Mouse (Mus musculus) spleen, adult 12 weeks (tissue): ENCODE results near the gene Fuz.

Experiments used
- DNase-seq: peaks from one replicate; pipeline ENCODE4 v3.0.0; 2022; ENCODE audit warnings: low spot score

Gene Fuz

DNA sequence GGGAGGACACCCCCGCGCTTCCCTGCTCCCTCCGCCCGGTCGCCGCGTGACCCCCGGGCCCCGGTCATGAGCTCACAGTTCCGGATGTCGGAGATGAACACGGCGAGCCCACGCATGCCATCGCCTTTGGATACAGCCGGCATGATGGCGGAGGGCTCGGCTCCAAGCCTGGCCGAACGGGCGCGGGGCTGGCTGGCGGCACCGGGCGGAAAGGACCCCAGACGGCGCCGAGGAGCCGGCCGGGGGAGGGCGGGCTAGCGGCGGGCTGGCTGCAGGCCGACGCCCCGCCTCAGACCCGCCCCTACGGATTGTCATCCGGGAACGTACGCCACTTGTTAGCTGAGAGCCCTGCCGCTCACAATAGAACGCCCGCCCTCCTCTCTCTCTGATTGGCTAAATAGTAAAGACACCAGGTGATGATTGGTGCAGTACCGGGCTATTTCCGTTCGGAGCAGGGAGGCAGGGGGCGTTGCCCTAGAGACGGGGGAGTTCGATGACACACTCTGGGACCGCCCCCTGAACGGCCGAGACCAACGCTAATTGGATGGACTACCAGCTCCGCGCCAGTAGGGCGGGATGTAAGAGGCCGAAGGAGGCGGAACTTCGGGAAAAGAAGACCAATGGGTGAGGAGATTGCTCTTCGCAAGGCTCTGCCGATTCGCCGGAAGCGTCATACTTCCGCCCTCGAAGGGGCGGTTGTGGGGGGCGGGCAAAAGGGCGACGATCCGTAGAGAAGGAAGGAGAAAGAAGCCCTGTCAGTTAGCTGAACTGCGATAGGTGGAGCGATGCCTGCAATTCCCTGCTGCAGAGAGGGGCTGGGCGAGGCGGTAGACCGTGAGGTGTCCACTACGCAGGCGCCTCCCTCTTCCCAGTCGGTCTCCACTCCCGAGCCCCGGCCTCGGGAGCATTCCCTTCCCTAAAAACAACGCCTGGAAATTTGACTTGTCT is 33.6 kb downstream of the Fuz start, which contains the start of gene Ap2a1:
Gene Ap2a1 (minus strand): TSS at position 293 of the 948 bp plus-strand sequence.
- peak; percentile 99 for DNase-seq

DNA sequence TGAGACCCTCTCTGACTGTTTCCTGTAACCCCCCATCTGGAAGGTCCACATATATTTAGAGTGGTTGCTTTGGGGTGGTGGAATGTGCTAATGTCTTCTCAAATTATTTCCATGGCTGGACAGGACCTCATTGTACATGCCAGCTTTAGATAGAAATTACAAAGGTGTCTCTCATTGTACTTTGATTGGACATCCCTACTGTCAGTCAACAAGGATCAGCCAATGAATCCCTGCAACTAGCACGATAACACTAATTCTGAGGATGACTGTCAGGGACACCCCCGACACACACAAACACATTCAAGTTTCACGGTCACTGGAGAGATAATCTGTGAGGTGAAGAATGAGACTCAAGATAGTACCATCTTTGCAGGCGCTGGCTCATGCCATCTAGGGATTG is 42.8 kb downstream of the Fuz start:
- no peak for DNase-seq

DNA sequence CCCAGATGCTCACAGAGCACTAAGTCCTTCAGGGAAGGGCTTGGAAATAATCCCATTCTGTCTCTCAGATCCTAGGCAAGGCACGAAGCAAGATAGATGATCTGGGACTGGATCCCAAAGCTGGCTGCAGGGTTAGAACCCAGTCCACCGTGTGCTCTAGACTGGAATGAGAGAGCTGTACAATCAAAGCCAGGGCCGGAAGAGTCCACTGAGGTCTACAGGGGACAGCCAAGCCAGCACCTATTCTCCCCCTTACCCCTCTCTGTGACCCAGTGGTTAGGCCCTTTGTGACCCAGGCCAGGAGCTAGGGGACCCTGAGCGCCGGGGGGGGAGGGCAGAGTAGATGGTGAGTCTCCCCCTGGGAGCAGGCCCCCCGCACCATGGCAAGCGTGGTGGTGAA is 47.0 kb downstream of the Fuz start, which contains the start of gene Tsks:
Gene Tsks (plus strand): TSS at position 301 of the 400 bp plus-strand sequence.
- DNase-seq: no peak

DNA sequence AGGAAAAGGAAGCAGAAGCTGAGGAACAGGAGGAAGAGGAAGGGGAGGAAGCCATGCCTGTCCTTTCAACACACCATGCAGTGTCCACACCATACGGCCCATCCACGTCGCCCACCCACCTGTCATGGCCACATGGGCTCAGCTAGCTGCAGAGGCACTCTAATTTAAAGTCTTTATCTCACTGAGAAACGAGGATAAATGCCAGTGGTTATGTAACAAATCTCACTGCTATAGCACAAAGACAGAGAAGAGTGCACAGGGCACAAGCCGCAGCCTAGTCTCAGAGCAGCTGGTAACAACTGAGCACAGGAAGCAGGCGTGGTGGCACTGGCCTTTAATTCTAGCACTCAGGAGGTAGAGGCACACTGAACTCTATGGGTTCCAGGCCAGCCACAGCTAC is 54.0 kb downstream of the Fuz start:
- DNase-seq: no peak

DNA sequence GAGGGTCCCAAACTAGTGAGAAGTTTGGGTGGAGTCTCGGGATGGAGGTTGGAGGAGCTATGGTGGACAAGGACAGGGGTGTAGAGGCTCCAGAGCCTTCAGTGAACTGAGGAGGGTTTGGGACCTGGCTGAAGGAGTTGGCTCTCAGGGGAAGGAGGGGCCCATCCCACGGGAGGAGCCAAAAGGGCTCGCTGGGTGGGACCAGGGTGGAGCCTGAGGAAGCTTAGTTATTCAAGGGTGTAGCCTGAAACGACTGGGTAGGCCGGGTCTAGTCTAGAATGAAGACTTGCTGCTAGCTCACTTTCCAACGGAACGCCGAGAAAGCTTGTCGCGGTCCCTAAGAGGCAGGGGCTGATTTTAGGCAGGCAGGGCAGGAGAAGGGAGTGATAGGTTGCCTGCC is 56.1 kb downstream of the Fuz start:
- DNase-seq: peak; percentile 44
